Mouse (Mus musculus) kidney, postnatal 0 days (tissue): ENCODE results near the gene Rfx8. TPM values are rescaled to one million over a fixed set of nuclear protein-coding genes. Genes with fewer than 3 reads are reported as not detected.

Source experiments
- ATAC-seq: fragments of 200-750 bp; cut with Nextera tagmentation; replicated peaks from 2 replicates; pipeline ENCODE4 v1.8.0; 2017; ENCODE audit warnings: low read depth, moderate number of reproducible peaks, moderate TSS enrichment, moderate library complexity; ENCODE audit not compliant: low FRiP score
- DNase-seq: peaks from one replicate; pipeline ENCODE4 v3.0.0-alpha.2; 2016; ENCODE audit warnings: low spot score
- H3K27ac ChIP-seq: fragments of 300-500 bp; sonication (generic); 2 replicates; pipeline ENCODE4 v1.5.1; 2014; ENCODE audit warnings: mild to moderate bottlenecking
- H3K27me3 ChIP-seq: fragments of 300-500 bp; sonication (generic); 2 replicates; pipeline ENCODE4 v1.6.1; 2014; ENCODE audit warnings: low read length, mixed read lengths; ENCODE audit not compliant: insufficient read depth
- H3K36me3 ChIP-seq: fragments of 300-500 bp; sonication (generic); 2 replicates; pipeline ENCODE4 v1.6.1; 2014; ENCODE audit warnings: low read length, mixed read lengths; ENCODE audit not compliant: insufficient read depth
- H3K4me1 ChIP-seq: fragments of 300-500 bp; sonication (generic); replicated peaks from 2 replicates; pipeline ENCODE4 v1.6.1; 2014; ENCODE audit warnings: antibody characterized with exemption, low read length, mixed read lengths; ENCODE audit not compliant: insufficient read depth
- H3K4me2 ChIP-seq: fragments of 300-500 bp; sonication (generic); 2 replicates; pipeline ENCODE4 v1.6.1; 2014; ENCODE audit warnings: mild to moderate bottlenecking, low read length, moderate library complexity, mixed read lengths
- H3K4me3 ChIP-seq: fragments of 300-500 bp; sonication (generic); replicated peaks from 2 replicates; pipeline ENCODE4 v1.5.1; 2014; ENCODE audit warnings: low read depth, low read length
- H3K9ac ChIP-seq: fragments of 300-500 bp; sonication (generic); 2 replicates; pipeline ENCODE4 v1.6.1; 2014; ENCODE audit warnings: low read depth, low read length
- H3K9me3 ChIP-seq: fragments of 300-500 bp; sonication (generic); replicated peaks from 2 replicates; pipeline ENCODE4 v1.6.1; 2016; ENCODE audit warnings: low read length, inconsistent platforms, mixed read lengths
- CTCF ChIP-seq: IDR thresholded peaks from 2 replicates; pipeline ENCODE4 v1.5.1; 2016; ENCODE audit warnings: antibody characterized with exemption, low read depth, mild to moderate bottlenecking, moderate library complexity
- WGBS: fragments of 180-500 bp; shearing (Covaris S2); extraction: QIAGEN DNeasy Blood & Tissue Kit; methylation state at CpG from one replicate; pipeline ENCODE4 v1.1.7; 2014; 5-methylcytosine and 5-hydroxymethylcytosine counted together
- polyA plus RNA-seq: library from polyadenylated mRNA; unstranded; fragments of >200 nt; fragmentation: Nextera tagmentation; extraction: Ambion mirVana; gene quantifications from 2 replicates; pipeline ENCODE4 v1.2.1, GENCODE M21; 2015

The Rfx8 gene
- polyA plus RNA-seq, 1 experiment from 2014 or later, result 0.29 TPM

DNA sequence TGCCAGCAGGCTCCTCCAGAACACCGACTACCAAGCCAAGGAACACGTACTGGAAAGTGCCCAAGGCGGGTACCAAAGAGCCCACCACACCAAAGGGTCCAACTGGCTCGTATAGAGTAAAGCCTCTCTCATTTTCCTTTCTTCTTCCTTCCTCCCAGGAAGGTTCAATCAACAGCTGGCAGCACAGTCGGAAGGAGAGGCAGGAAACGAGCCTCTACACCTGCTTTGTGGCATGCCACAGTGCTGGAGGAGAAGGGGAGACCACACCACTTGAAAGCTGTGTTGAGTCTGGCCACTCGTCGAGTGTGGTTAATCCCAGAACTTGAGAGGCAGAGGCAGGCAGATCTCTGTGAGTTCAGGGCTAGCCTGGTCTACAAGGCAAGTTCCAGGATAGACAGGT, 7.5 kb downstream of the Rfx8 start:
- DNase-seq, result no peak
- no peaks in the 10 kb centered on the region for H3K36me3 ChIP-seq
- TF ChIP-seq CTCF, result no peak
- no peak overlapping the region for H3K4me3 ChIP-seq
- H3K9ac ChIP-seq, result no peak overlapping the region
- H3K4me1 ChIP-seq, result peaks cover 21% of the 10 kb centered on the region; the same call in 1 of the 2 replicates
- H3K9me3 ChIP-seq, result no peaks in the 10 kb centered on the region
- WGBS, result 81% methylated on average over 8 of the region's 8 CpGs
- H3K4me2 ChIP-seq, result no peak overlapping the region
- ATAC-seq, result no peak
- peak overlapping the region; percentile 81 for H3K27ac ChIP-seq
- H3K27me3 ChIP-seq, result no peaks in the 10 kb centered on the region

DNA sequence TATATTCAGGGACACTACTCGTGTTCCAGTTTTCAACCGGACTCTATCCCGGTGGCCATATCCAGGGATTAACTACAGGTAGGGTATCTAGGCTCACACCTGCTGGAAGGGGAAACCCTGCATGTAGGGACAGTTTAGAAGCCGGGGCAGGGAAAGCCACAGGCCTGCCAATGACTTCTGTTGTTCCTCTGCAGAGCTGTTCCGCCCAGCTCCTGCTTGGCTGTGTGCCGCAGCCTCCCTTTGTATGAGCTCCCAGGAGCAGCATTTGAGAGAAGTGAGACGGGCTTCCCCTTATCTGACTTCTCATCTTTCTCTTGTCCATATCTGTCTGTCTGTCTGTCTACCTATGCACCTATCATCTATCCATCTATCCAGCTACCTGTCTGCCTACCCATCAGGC, 8.5 kb downstream of the Rfx8 start:
- H3K36me3 ChIP-seq, result no peaks in the 10 kb centered on the region
- no peak overlapping the region for H3K4me2 ChIP-seq
- no peaks in the 10 kb centered on the region for H3K9me3 ChIP-seq
- no peak for TF ChIP-seq CTCF
- no peak for DNase-seq
- peaks cover 19% of the 10 kb centered on the region; the same call in 1 of the 2 replicates for H3K4me1 ChIP-seq
- WGBS, result 93% methylated on average over 7 of the region's 7 CpGs
- H3K4me3 ChIP-seq, result no peak overlapping the region
- no peak overlapping the region for H3K27ac ChIP-seq
- no peaks in the 10 kb centered on the region for H3K27me3 ChIP-seq
- H3K9ac ChIP-seq, result no peak overlapping the region
- no peak for ATAC-seq

DNA sequence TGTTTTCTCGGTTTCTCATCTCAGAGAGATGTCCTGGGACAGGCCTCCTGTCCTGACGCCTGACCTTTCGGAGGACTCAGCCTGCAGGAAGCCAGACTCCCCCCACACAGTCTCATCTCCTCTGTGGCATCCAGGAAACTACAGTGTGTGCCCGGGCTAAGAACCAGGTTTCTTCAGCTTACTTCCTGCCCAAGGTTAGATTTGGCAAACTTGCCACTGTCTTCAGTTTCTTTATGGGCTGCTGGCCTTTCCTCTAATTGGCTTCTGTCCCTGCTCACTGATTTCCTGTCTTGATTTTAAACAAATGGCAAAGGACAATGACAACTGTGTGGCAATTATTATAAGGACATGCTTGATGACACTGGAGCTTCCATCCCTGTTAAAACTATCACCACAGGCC, 10.2 kb downstream of the Rfx8 start:
- ATAC-seq (no peak), DNase-seq (no peak)
- 64% methylated on average over 4 of the region's 4 CpGs for WGBS
- Histone ChIP-seq H3K4me2 (no peak overlapping the region), H3K9ac (no peak overlapping the region), H3K27ac (peak overlapping the region; percentile 5; the same call in 1 of the 2 replicates), H3K27me3 (no peaks in the 10 kb centered on the region), H3K36me3 (no peaks in the 10 kb centered on the region), H3K4me1 (peaks cover 15% of the 10 kb centered on the region; the same call in 1 of the 2 replicates), H3K4me3 (no peak overlapping the region), H3K9me3 (no peaks in the 10 kb centered on the region)
- TF ChIP-seq CTCF, result no peak

DNA sequence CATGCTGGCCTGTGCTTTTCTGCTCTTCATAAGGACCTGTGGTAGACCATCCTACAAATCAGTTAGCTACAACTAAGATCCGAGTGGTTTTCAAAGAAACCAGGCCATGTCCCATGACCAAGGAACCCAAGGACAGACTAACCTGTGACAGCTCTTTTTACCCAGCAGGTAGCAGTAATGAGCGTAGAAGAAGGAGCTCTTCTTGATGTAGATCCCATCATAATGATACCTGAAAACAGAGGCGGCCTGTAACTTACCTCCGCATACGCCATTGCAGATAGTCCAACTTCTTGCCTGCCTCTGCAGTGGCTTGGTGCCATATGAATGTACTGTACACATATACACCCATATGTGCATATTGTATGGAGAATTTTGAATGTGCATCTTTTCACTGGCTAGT, 10.8 kb downstream of the Rfx8 start:
- 94% methylated on average over 5 of the region's 5 CpGs for WGBS
- no peak overlapping the region for H3K4me3 ChIP-seq
- H3K27me3 ChIP-seq, result no peaks in the 10 kb centered on the region
- DNase-seq (no peak), ATAC-seq (no peak)
- H3K36me3 ChIP-seq, result no peaks in the 10 kb centered on the region
- H3K4me2 ChIP-seq, result no peak overlapping the region
- peak overlapping the region; percentile 5; the same call in 1 of the 2 replicates for H3K27ac ChIP-seq
- peaks cover 9% of the 10 kb centered on the region; the same call in 1 of the 2 replicates for H3K4me1 ChIP-seq
- H3K9ac ChIP-seq, result no peak overlapping the region
- no peaks in the 10 kb centered on the region for H3K9me3 ChIP-seq
- peak; percentile 39; the same call in 1 of the 2 replicates for TF ChIP-seq CTCF

DNA sequence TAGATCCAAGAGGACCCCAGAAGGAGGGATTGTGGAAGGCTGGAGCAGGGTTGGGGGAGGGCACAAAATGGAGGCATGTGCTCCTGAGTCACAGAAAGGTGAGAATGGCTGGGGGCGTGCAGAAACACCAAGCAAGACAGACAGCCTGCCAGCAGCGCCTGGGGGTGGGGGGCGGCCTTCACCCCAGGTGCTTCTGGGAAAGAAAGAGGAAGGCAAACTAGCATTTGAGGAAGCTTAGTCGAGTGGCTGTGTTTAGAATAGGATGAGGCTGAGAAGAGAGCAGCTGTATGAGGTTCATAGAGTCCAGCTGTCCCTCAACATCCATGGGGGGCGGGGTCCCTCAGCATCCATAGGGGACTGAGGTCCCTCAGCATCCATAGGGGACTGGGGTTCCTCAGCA, 12.0 kb downstream of the Rfx8 start:
- no peaks in the 10 kb centered on the region for H3K9me3 ChIP-seq
- H3K4me2 ChIP-seq, result no peak overlapping the region
- no peak overlapping the region for H3K9ac ChIP-seq
- H3K4me3 ChIP-seq, result no peak overlapping the region
- 88% methylated on average over 5 of the region's 5 CpGs for WGBS
- H3K4me1 ChIP-seq, result no peaks in the 10 kb centered on the region
- TF ChIP-seq CTCF, result no peak
- ATAC-seq (no peak), DNase-seq (no peak)
- no peak overlapping the region for H3K27ac ChIP-seq
- no peaks in the 10 kb centered on the region for H3K27me3 ChIP-seq
- H3K36me3 ChIP-seq, result no peaks in the 10 kb centered on the region

- Histone ChIP-seq H3K4me1 (peaks cover 30% of the 10 kb centered on the region), H3K27me3 (no peaks in the 10 kb centered on the region), H3K4me3 (no peak overlapping the region), H3K27ac (peak overlapping the region; percentile 26; the same call in 1 of the 2 replicates), H3K9ac (no peak overlapping the region), H3K4me2 (no peak overlapping the region; the same call in 1 of the 2 replicates), H3K9me3 (no peaks in the 10 kb centered on the region), H3K36me3 (no peaks in the 10 kb centered on the region)
- DNase-seq, result peak; percentile 47
- WGBS, result 17% methylated on average over 18 of the region's 18 CpGs
- ATAC-seq, result peak; percentile 68; the same call in 1 of the 2 replicates
- no peak for TF ChIP-seq CTCF
Measured at GRCm38 (mm10) chr1:39702216-39703046, 18.4 kb downstream of the Rfx8 start.
